Mouse (Mus musculus) neural tube, embryonic 14.5 days (tissue): ENCODE measurements around the gene D1Pas1. TPM values are rescaled to one million over a fixed set of nuclear protein-coding genes. Genes with fewer than 3 reads are reported as not detected.

Experiments
- ATAC-seq: fragments of 200-750 bp; cut with Nextera tagmentation; 2 replicates; pipeline ENCODE4 v1.8.0; 2017; ENCODE audit warnings: low read depth, mild to moderate bottlenecking, moderate TSS enrichment, moderate library complexity
- H3K27ac ChIP-seq: fragments of 300-500 bp; sonication (generic); 2 replicates; pipeline ENCODE4 v1.5.1; 2014; ENCODE audit warnings: low read depth, mild to moderate bottlenecking, control low read depth, low read length, moderate library complexity, mixed read lengths
- H3K27me3 ChIP-seq: fragments of 300-500 bp; sonication (generic); 2 replicates; pipeline ENCODE4 v1.6.1; 2014; ENCODE audit warnings: low read length; ENCODE audit not compliant: control insufficient read depth, insufficient read depth
- H3K36me3 ChIP-seq: fragments of 300-500 bp; sonication (generic); 2 replicates; pipeline ENCODE4 v1.6.1; 2014; ENCODE audit warnings: low read length, mixed read lengths; ENCODE audit not compliant: control insufficient read depth, insufficient read depth
- H3K4me1 ChIP-seq: fragments of 300-500 bp; sonication (generic); 2 replicates; pipeline ENCODE4 v1.6.1; 2014; ENCODE audit warnings: low read length; ENCODE audit not compliant: control insufficient read depth, insufficient read depth
- H3K4me2 ChIP-seq: fragments of 300-500 bp; sonication (generic); 2 replicates; pipeline ENCODE4 v1.6.1; 2014; ENCODE audit warnings: mild to moderate bottlenecking, low read depth, low read length, control low read depth
- H3K4me3 ChIP-seq: fragments of 300-500 bp; sonication (generic); 2 replicates; pipeline ENCODE4 v1.5.1; 2014; ENCODE audit warnings: low read depth, low read length, control low read depth, mixed read lengths
- H3K9ac ChIP-seq: fragments of 300-500 bp; sonication (generic); replicated peaks from 2 replicates; pipeline ENCODE4 v1.6.1; 2014; ENCODE audit warnings: low read depth, mild to moderate bottlenecking, control low read depth, low read length, mixed read lengths
- H3K9me3 ChIP-seq: fragments of 300-500 bp; sonication (generic); 2 replicates; pipeline ENCODE4 v1.6.1; 2016; ENCODE audit warnings: low read length; ENCODE audit not compliant: control insufficient read depth
- WGBS: fragments of 180-500 bp; shearing (Covaris S2); extraction: QIAGEN DNeasy Blood & Tissue Kit; methylation state at CpG from one replicate; pipeline ENCODE4 v1.1.7; 2014; 5-methylcytosine and 5-hydroxymethylcytosine counted together
- polyA plus RNA-seq: library from polyadenylated mRNA; unstranded; fragments of >200 nt; fragmentation: Nextera tagmentation; extraction: Ambion mirVana; gene quantifications from 2 replicates; pipeline ENCODE4 v1.2.1, GENCODE M21; 2014

The D1Pas1 gene
- polyA plus RNA-seq, 1 experiment from 2014 or later: 0.17 TPM

GRCm38 (mm10) chr1:186930888-186931233 lies 36.4 kb upstream of the D1Pas1 start:
- WGBS: 60% methylated on average over 6 of the region's 6 CpGs
- ATAC-seq: no peak
- Histone ChIP-seq H3K27me3 (no peaks in the 10 kb centered on the region), H3K9ac (no peak overlapping the region), H3K27ac (no peak overlapping the region), H3K36me3 (no peaks in the 10 kb centered on the region), H3K9me3 (no peaks in the 10 kb centered on the region), H3K4me3 (no peak overlapping the region), H3K4me2 (no peak overlapping the region), H3K4me1 (no peaks in the 10 kb centered on the region)

GRCm38 (mm10) chr1:186934205-186934604 lies 33.0 kb upstream of the D1Pas1 start:
- no peaks in the 10 kb centered on the region for H3K27me3 ChIP-seq
- no peaks in the 10 kb centered on the region for H3K36me3 ChIP-seq
- H3K4me3 ChIP-seq: no peak overlapping the region
- H3K9me3 ChIP-seq: no peaks in the 10 kb centered on the region
- H3K9ac ChIP-seq: no peak overlapping the region
- 89% methylated on average over 1 of the region's 1 CpGs for WGBS
- no peak for ATAC-seq
- no peak overlapping the region for H3K4me2 ChIP-seq
- H3K27ac ChIP-seq: no peak overlapping the region
- no peaks in the 10 kb centered on the region for H3K4me1 ChIP-seq

- Histone ChIP-seq H3K27ac (no peak overlapping the region), H3K27me3 (no peaks in the 10 kb centered on the region), H3K36me3 (no peaks in the 10 kb centered on the region), H3K9me3 (no peaks in the 10 kb centered on the region), H3K4me1 (no peaks in the 10 kb centered on the region), H3K9ac (no peak overlapping the region), H3K4me3 (no peak overlapping the region), H3K4me2 (no peak overlapping the region)
- WGBS: 92% methylated on average over 4 of the region's 4 CpGs
- no peak for ATAC-seq
These were observed 14.8 kb upstream of the D1Pas1 start for GRCm38 (mm10) chr1:186952381-186952780.

GRCm38 (mm10) chr1:186954591-186954990 lies 12.6 kb upstream of the D1Pas1 start:
- Histone ChIP-seq H3K27ac (no peak overlapping the region), H3K9me3 (no peaks in the 10 kb centered on the region), H3K27me3 (no peaks in the 10 kb centered on the region), H3K9ac (no peak overlapping the region), H3K4me1 (no peaks in the 10 kb centered on the region), H3K4me2 (no peak overlapping the region), H3K36me3 (no peaks in the 10 kb centered on the region), H3K4me3 (no peak overlapping the region)
- no peak for ATAC-seq
- 69% methylated on average over 4 of the region's 4 CpGs for WGBS

- no peak for ATAC-seq
- 53% methylated on average over 4 of the region's 4 CpGs for WGBS
- Histone ChIP-seq H3K4me3 (no peak overlapping the region), H3K9me3 (no peaks in the 10 kb centered on the region), H3K9ac (no peak overlapping the region), H3K4me2 (no peak overlapping the region), H3K4me1 (no peaks in the 10 kb centered on the region), H3K36me3 (no peaks in the 10 kb centered on the region), H3K27ac (no peak overlapping the region), H3K27me3 (no peaks in the 10 kb centered on the region)
These were observed 7.8 kb upstream of the D1Pas1 start for GRCm38 (mm10) chr1:186959380-186959779.

- H3K9me3 ChIP-seq: no peaks in the 10 kb centered on the region
- WGBS: 58% methylated on average over 4 of the region's 4 CpGs
- no peaks in the 10 kb centered on the region for H3K4me1 ChIP-seq
- H3K36me3 ChIP-seq: no peaks in the 10 kb centered on the region
- H3K27me3 ChIP-seq: no peaks in the 10 kb centered on the region
- no peak overlapping the region for H3K27ac ChIP-seq
- ATAC-seq: no peak
- H3K4me3 ChIP-seq: no peak overlapping the region
- no peak overlapping the region for H3K9ac ChIP-seq
- H3K4me2 ChIP-seq: no peak overlapping the region
These were observed 2.9 kb upstream of the D1Pas1 start for GRCm38 (mm10) chr1:186964143-186964875.

- Histone ChIP-seq H3K27me3 (no peaks in the 10 kb centered on the region), H3K9me3 (no peaks in the 10 kb centered on the region), H3K4me2 (no peak overlapping the region), H3K9ac (no peak overlapping the region), H3K4me3 (no peak overlapping the region), H3K36me3 (no peaks in the 10 kb centered on the region), H3K4me1 (no peaks in the 10 kb centered on the region), H3K27ac (no peak overlapping the region)
- no peak for ATAC-seq
- WGBS: 94% methylated on average over 34 of the region's 34 CpGs
These were observed 710 bp downstream of the D1Pas1 start for GRCm38 (mm10) chr1:186967926-186968325.

- Histone ChIP-seq H3K4me1 (peaks cover 2% of the 10 kb centered on the region; the same call in 1 of the 2 replicates), H3K4me2 (no peak overlapping the region), H3K36me3 (no peaks in the 10 kb centered on the region), H3K9me3 (no peaks in the 10 kb centered on the region), H3K27ac (no peak overlapping the region), H3K4me3 (no peak overlapping the region), H3K9ac (no peak overlapping the region), H3K27me3 (no peaks in the 10 kb centered on the region)
- 63% methylated on average over 4 of the region's 4 CpGs for WGBS
- ATAC-seq: no peak
These were observed 9.8 kb downstream of the D1Pas1 start for GRCm38 (mm10) chr1:186976937-186977540.

- no peak for ATAC-seq
- H3K4me1 ChIP-seq: peaks cover 2% of the 10 kb centered on the region; the same call in 1 of the 2 replicates
- H3K4me2 ChIP-seq: no peak overlapping the region
- no peaks in the 10 kb centered on the region for H3K27me3 ChIP-seq
- H3K4me3 ChIP-seq: no peak overlapping the region
- H3K9me3 ChIP-seq: no peaks in the 10 kb centered on the region
- H3K9ac ChIP-seq: no peak overlapping the region
- H3K27ac ChIP-seq: no peak overlapping the region
- 100% methylated on average over 2 of the region's 2 CpGs for WGBS
- no peaks in the 10 kb centered on the region for H3K36me3 ChIP-seq
These were observed 10.6 kb downstream of the D1Pas1 start for GRCm38 (mm10) chr1:186977801-186978200.
